Mouse (Mus musculus): Measurements from ENCODE around the gene Rab43. TPM values are rescaled to one million over a fixed set of nuclear protein-coding genes. Genes with fewer than 3 reads are reported as not detected.

The Rab43 gene
- polyA plus RNA-seq, 1 experiment from 2014 or later, result 10.8 TPM

GRCm38 (mm10) chr6:87807735-87808440 is 4.1 kb downstream of the Rab43 start:
- Histone ChIP-seq H3K27ac (no peak overlapping the region), H3K36me3 (no peaks in the 10 kb centered on the region), H3K4me3 (no peak overlapping the region), H3K9me3 (no peaks in the 10 kb centered on the region), H3K4me2 (replicated peaks) (no peak overlapping the region), H3K4me1 (peaks cover 11% of the 10 kb centered on the region), H3K27me3 (replicated peaks) (no peaks in the 10 kb centered on the region), H3K9ac (no peak overlapping the region)
- WGBS, result 84% methylated on average over 4 of the region's 4 CpGs
- ATAC-seq (ENCODE audit: low FRiP score, low read depth), result no peak

GRCm38 (mm10) chr6:87806857-87807256 is 5.1 kb downstream of the Rab43 start:
- WGBS, result 60% methylated on average over 2 of the region's 2 CpGs
- no peak overlapping the region for H3K4me3 ChIP-seq
- H3K27ac ChIP-seq, result no peak overlapping the region
- H3K9me3 ChIP-seq, result no peaks in the 10 kb centered on the region
- no peaks in the 10 kb centered on the region for H3K27me3 ChIP-seq (replicated peaks)
- H3K9ac ChIP-seq, result no peak overlapping the region
- no peaks in the 10 kb centered on the region for H3K36me3 ChIP-seq
- H3K4me2 ChIP-seq (replicated peaks), result no peak overlapping the region
- ATAC-seq (ENCODE audit: low FRiP score, low read depth), result no peak
- peaks cover 6% of the 10 kb centered on the region for H3K4me1 ChIP-seq

- peaks cover 5% of the 10 kb centered on the region for H3K4me1 ChIP-seq
- H3K36me3 ChIP-seq, result no peaks in the 10 kb centered on the region
- H3K4me2 ChIP-seq (replicated peaks), result no peak overlapping the region
- ATAC-seq (ENCODE audit: low FRiP score, low read depth), result no peak
- 78% methylated on average over 2 of the region's 2 CpGs for WGBS
- no peak overlapping the region for H3K9ac ChIP-seq
- H3K27ac ChIP-seq, result no peak overlapping the region
- H3K4me3 ChIP-seq, result no peak overlapping the region
- H3K9me3 ChIP-seq, result no peaks in the 10 kb centered on the region
- H3K27me3 ChIP-seq (replicated peaks), result no peaks in the 10 kb centered on the region
Measured at GRCm38 (mm10) chr6:87806028-87806427, 5.9 kb downstream of the Rab43 start.

GRCm38 (mm10) chr6:87805448-87805847 is 6.5 kb downstream of the Rab43 start:
- H3K27me3 ChIP-seq (replicated peaks), result no peaks in the 10 kb centered on the region
- no peak for ATAC-seq (ENCODE audit: low FRiP score, low read depth)
- no peak overlapping the region for H3K4me2 ChIP-seq (replicated peaks)
- no peak overlapping the region for H3K27ac ChIP-seq
- no peaks in the 10 kb centered on the region; the same call in 1 of the 2 replicates for H3K4me1 ChIP-seq
- 91% methylated on average over 7 of the region's 7 CpGs for WGBS
- no peak overlapping the region for H3K4me3 ChIP-seq
- no peak overlapping the region for H3K9ac ChIP-seq
- H3K36me3 ChIP-seq, result no peaks in the 10 kb centered on the region
- no peaks in the 10 kb centered on the region for H3K9me3 ChIP-seq

- WGBS, result 82% methylated on average over 7 of the region's 7 CpGs
- no peaks in the 10 kb centered on the region for H3K9me3 ChIP-seq
- ATAC-seq (ENCODE audit: low FRiP score, low read depth), result no peak
Measured at GRCm38 (mm10) chr6:87804886-87805285, 7.1 kb downstream of the Rab43 start.

GRCm38 (mm10) chr6:87804036-87804435 is 7.9 kb downstream of the Rab43 start:
- 92% methylated on average over 1 of the region's 1 CpGs for WGBS
- Histone ChIP-seq H3K27me3 (replicated peaks) (no peaks in the 10 kb centered on the region), H3K9ac (no peak overlapping the region), H3K4me3 (no peak overlapping the region), H3K27ac (no peak overlapping the region), H3K4me1 (no peaks in the 10 kb centered on the region), H3K36me3 (no peaks in the 10 kb centered on the region), H3K4me2 (replicated peaks) (no peak overlapping the region), H3K9me3 (no peaks in the 10 kb centered on the region)
- no peak for ATAC-seq (ENCODE audit: low FRiP score, low read depth)

More at GRCm38 (mm10) chr6:87804886-87805285, 7.1 kb downstream of the Rab43 start:
- no peak overlapping the region for H3K4me3 ChIP-seq
- H3K9ac ChIP-seq, result no peak overlapping the region
- no peak overlapping the region for H3K27ac ChIP-seq
- H3K27me3 ChIP-seq (replicated peaks), result no peaks in the 10 kb centered on the region
- H3K4me1 ChIP-seq, result no peaks in the 10 kb centered on the region
- H3K4me2 ChIP-seq (replicated peaks), result no peak overlapping the region
- H3K36me3 ChIP-seq, result no peaks in the 10 kb centered on the region

- Histone ChIP-seq H3K4me3 (no peak overlapping the region), H3K27ac (no peak overlapping the region), H3K27me3 (replicated peaks) (no peaks in the 10 kb centered on the region), H3K9ac (no peak overlapping the region), H3K4me1 (no peaks in the 10 kb centered on the region), H3K9me3 (no peaks in the 10 kb centered on the region), H3K4me2 (replicated peaks) (no peak overlapping the region), H3K36me3 (no peaks in the 10 kb centered on the region)
- WGBS, result 88% methylated on average over 7 of the region's 7 CpGs
- ATAC-seq (ENCODE audit: low FRiP score, low read depth), result no peak
Measured at GRCm38 (mm10) chr6:87802462-87802861, 9.5 kb downstream of the Rab43 start.

GRCm38 (mm10) chr6:87799576-87799975 is 12.4 kb downstream of the Rab43 start:
- Histone ChIP-seq H3K36me3 (no peaks in the 10 kb centered on the region), H3K9me3 (no peaks in the 10 kb centered on the region), H3K4me3 (no peak overlapping the region), H3K27me3 (replicated peaks) (no peaks in the 10 kb centered on the region), H3K4me2 (replicated peaks) (no peak overlapping the region), H3K9ac (no peak overlapping the region), H3K27ac (no peak overlapping the region), H3K4me1 (no peaks in the 10 kb centered on the region)
- 95% methylated on average over 6 of the region's 6 CpGs for WGBS
- no peak for ATAC-seq (ENCODE audit: low FRiP score, low read depth)

- peaks cover 5% of the 10 kb centered on the region; the same call in 1 of the 2 replicates for H3K36me3 ChIP-seq
- no peak overlapping the region for H3K4me3 ChIP-seq
- H3K27ac ChIP-seq, result no peak overlapping the region
- no peak overlapping the region for H3K4me2 ChIP-seq (replicated peaks)
- H3K4me1 ChIP-seq, result no peaks in the 10 kb centered on the region
- no peaks in the 10 kb centered on the region for H3K9me3 ChIP-seq
- H3K9ac ChIP-seq, result no peak overlapping the region
- no peak for ATAC-seq (ENCODE audit: low FRiP score, low read depth)
- no peaks in the 10 kb centered on the region for H3K27me3 ChIP-seq (replicated peaks)
- 38% methylated on average over 2 of the region's 2 CpGs for WGBS
Measured at GRCm38 (mm10) chr6:87797321-87797720, 14.6 kb downstream of the Rab43 start.

GRCm38 (mm10) chr6:87796251-87796880 is 15.6 kb downstream of the Rab43 start:
- H3K4me2 ChIP-seq (replicated peaks), result no peak overlapping the region
- H3K9ac ChIP-seq, result no peak overlapping the region
- peaks cover 12% of the 10 kb centered on the region for H3K36me3 ChIP-seq
- H3K27ac ChIP-seq, result no peak overlapping the region
- no peaks in the 10 kb centered on the region for H3K9me3 ChIP-seq
- 91% methylated on average over 6 of the region's 6 CpGs for WGBS
- H3K27me3 ChIP-seq (replicated peaks), result no peaks in the 10 kb centered on the region
- no peak for ATAC-seq (ENCODE audit: low FRiP score, low read depth)
- no peak overlapping the region for H3K4me3 ChIP-seq
- H3K4me1 ChIP-seq, result no peaks in the 10 kb centered on the region

- ATAC-seq (ENCODE audit: low FRiP score, low read depth), result no peak
- Histone ChIP-seq H3K4me3 (no peak overlapping the region), H3K4me2 (replicated peaks) (no peak overlapping the region), H3K9ac (no peak overlapping the region), H3K9me3 (no peaks in the 10 kb centered on the region), H3K27ac (no peak overlapping the region), H3K4me1 (no peaks in the 10 kb centered on the region), H3K36me3 (peaks cover 16% of the 10 kb centered on the region), H3K27me3 (replicated peaks) (no peaks in the 10 kb centered on the region)
- WGBS, result 50% methylated on average over 6 of the region's 6 CpGs
Measured at GRCm38 (mm10) chr6:87795385-87796150, 16.4 kb downstream of the Rab43 start.

- Histone ChIP-seq H3K36me3 (peaks cover 16% of the 10 kb centered on the region), H3K4me1 (peaks cover 9% of the 10 kb centered on the region), H3K27ac (no peak overlapping the region), H3K4me3 (no peak overlapping the region), H3K27me3 (replicated peaks) (no peaks in the 10 kb centered on the region), H3K4me2 (replicated peaks) (no peak overlapping the region), H3K9ac (no peak overlapping the region), H3K9me3 (no peaks in the 10 kb centered on the region)
- 93% methylated on average over 10 of the region's 10 CpGs for WGBS
- ATAC-seq (ENCODE audit: low FRiP score, low read depth), result no peak
Measured at GRCm38 (mm10) chr6:87793821-87794510, 18.0 kb downstream of the Rab43 start.

Data from neural tube, embryonic 12.5 days (tissue).